Mouse (Mus musculus): ENCODE data around the gene Prss43. TPM values are rescaled to one million over a fixed set of nuclear protein-coding genes. Genes with fewer than 3 reads are reported as not detected.
"Not testable (repeated sequence)": the region's sequence is repeated elsewhere in the genome, so short reads cannot be mapped to it uniquely, and the experiment has no call there.

The Prss43 gene
- total and polyA plus RNA-seq, 3 experiments: not detected

DNA sequence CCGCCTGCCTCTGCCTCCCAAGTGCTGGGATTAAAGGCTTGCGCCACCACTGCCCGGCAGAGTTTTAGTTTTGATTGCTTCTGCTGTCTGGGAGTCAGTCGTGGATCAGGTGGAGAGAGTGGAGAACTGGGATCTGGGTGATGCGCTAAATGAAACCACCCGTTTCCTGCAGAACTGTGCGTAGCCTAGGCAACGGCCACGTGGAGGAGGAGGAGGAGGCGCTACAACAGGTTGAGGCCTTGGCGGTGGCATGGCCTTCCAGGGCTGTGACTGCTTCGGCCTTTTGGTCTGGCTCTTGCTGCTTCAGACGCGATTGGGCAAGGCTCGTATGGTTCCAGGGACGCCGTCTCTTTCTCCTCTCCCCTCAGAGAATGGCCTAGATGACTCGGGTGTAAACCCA is 12.7 kb upstream of the Prss43 start, which contains the start of gene Prss44:
Prss44 (plus strand) TSS at position 206 of the 400 bp plus-strand sequence.
- dilution Hi-C loops (cut with MboI; ENCODE audit: extremely low pct_ligation_motif_present, extremely low pct_unique_long_range_greater_than_20kb, low sequenced_read_pairs) (no loop called here), in situ Hi-C loops (cut with MboI; ENCODE audit: low pct_ligation_motif_present, low pct_unique_long_range_greater_than_20kb, low sequenced_read_pairs) (no loop called here)
- H3K9me3 ChIP-seq (replicated peaks; ENCODE audit: low read length): no peaks in the 10 kb centered on the region
- H3K27me3 ChIP-seq (replicated peaks): peaks cover 3% of the 10 kb centered on the region
- H3K27ac ChIP-seq (ENCODE audit: insufficient read depth, low read depth): no peak within 1 kb of the TSS
- peak within 1 kb of the TSS in 1 of 3 experiments; percentile 26 for H3K4me3 ChIP-seq (replicated peaks in 1 of 3; ENCODE audit: low read depth in 2 of 3, low read length in 2 of 3, poor library complexity in 1 of 3)
- TF ChIP-seq ELF1 (IDR thresholded peaks at IDR 0.05; ENCODE audit: low read depth, low read length) (no peak), RCOR1 (conservative IDR thresholded peaks at IDR 0.05; ENCODE audit: low read depth, low read length) (no peak), TBP (conservative IDR thresholded peaks at IDR 0.05; ENCODE audit: low read depth, low read length) (no peak), USF2 (conservative IDR thresholded peaks at IDR 0.05; ENCODE audit: low read depth, low read length) (no peak), SIN3A (IDR thresholded peaks at IDR 0.05; ENCODE audit: low read length) (no peak), NRF1 (IDR thresholded peaks at IDR 0.05; ENCODE audit: low read depth, low read length) (no peak), POLR2AphosphoS2 (IDR thresholded peaks at IDR 0.05; ENCODE audit: low read depth, low read length) (no peak), PAX5 (IDR thresholded peaks at IDR 0.05; ENCODE audit: low read length) (no peak)
- no peaks in the 10 kb centered on the region for H3K79me2 ChIP-seq (replicated peaks; ENCODE audit: control insufficient read depth, extremely low read depth, insufficient read depth, poor library complexity, severe bottlenecking)
- no peaks in the 10 kb centered on the region for H3K36me3 ChIP-seq (replicated peaks in 1 of 2; ENCODE audit: control insufficient read depth in 1 of 2, insufficient read depth in 1 of 2, low read length in 1 of 2)
- peaks cover 0 to 3% of the 10 kb centered on the region in 2 experiments; a peak in 2 of 4 replicates for H3K4me1 ChIP-seq (ENCODE audit: control insufficient read depth in 1 of 2, insufficient read depth in 2 of 2)
- no peak within 1 kb of the TSS for H3K9ac ChIP-seq (ENCODE audit: insufficient read depth, low read depth)
- H3K4me2 ChIP-seq (ENCODE audit: insufficient read depth, low read depth, poor library complexity, severe bottlenecking): no peak within 1 kb of the TSS
- DNase-seq (ENCODE audit: extremely low read depth): no peak

DNA sequence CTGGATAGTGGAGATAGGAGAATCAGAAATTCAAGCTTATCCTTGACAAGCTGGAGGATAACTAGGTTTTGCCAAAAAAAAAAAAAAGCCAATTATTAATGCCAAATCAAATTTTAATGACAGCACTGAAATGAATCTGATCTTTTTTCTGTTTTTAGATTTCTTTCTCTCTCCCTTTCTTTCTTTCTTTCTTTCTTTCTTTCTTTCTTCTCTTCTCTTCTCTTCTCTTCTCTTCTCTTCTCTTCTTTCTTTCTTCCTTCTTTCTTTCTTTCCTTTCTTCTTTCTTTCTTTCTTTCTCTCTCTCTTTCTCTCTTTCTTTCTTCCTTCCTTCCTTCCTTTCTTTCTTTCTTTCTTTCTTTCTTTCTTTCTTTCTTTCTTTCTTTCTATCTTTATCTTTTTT is 5.9 kb upstream of the Prss43 start:
- H3K4me3 ChIP-seq (replicated peaks in 1 of 3; ENCODE audit: low read depth in 2 of 3, low read length in 2 of 3, poor library complexity in 1 of 3); H3K4me2 ChIP-seq (ENCODE audit: insufficient read depth, low read depth, poor library complexity, severe bottlenecking); H3K36me3 ChIP-seq (replicated peaks in 1 of 2; ENCODE audit: control insufficient read depth in 1 of 2, insufficient read depth in 1 of 2, low read length in 1 of 2); H3K4me1 ChIP-seq (ENCODE audit: control insufficient read depth in 1 of 2, insufficient read depth in 2 of 2); H3K9ac ChIP-seq (ENCODE audit: insufficient read depth, low read depth); in situ Hi-C loops (cut with MboI; ENCODE audit: low pct_ligation_motif_present, low pct_unique_long_range_greater_than_20kb, low sequenced_read_pairs); H3K27ac ChIP-seq (ENCODE audit: insufficient read depth, low read depth); DNase-seq (ENCODE audit: extremely low read depth); dilution Hi-C loops (cut with MboI; ENCODE audit: extremely low pct_ligation_motif_present, extremely low pct_unique_long_range_greater_than_20kb, low sequenced_read_pairs); H3K9me3 ChIP-seq (replicated peaks; ENCODE audit: low read length); H3K79me2 ChIP-seq (replicated peaks; ENCODE audit: control insufficient read depth, extremely low read depth, insufficient read depth, poor library complexity, severe bottlenecking): not testable (repeated sequence)
- H3K27me3 ChIP-seq (replicated peaks): peaks cover 14% of the 10 kb centered on the region

- H3K27ac ChIP-seq (ENCODE audit: insufficient read depth, low read depth): no peak overlapping the region
- no peaks in the 10 kb centered on the region for H3K9me3 ChIP-seq (replicated peaks; ENCODE audit: low read length)
- H3K4me1 ChIP-seq (ENCODE audit: control insufficient read depth in 1 of 2, insufficient read depth in 2 of 2): peaks cover 2 to 12% of the 10 kb centered on the region in 2 experiments; a peak in 3 of 4 replicates
- no peak for DNase-seq (ENCODE audit: extremely low read depth)
- no peak overlapping the region for H3K9ac ChIP-seq (ENCODE audit: insufficient read depth, low read depth)
- H3K4me3 ChIP-seq (replicated peaks in 1 of 3; ENCODE audit: low read depth in 2 of 3, low read length in 2 of 3, poor library complexity in 1 of 3): no peak overlapping the region
- dilution Hi-C loops (cut with MboI; ENCODE audit: extremely low pct_ligation_motif_present, extremely low pct_unique_long_range_greater_than_20kb, low sequenced_read_pairs) (no loop called here), in situ Hi-C loops (cut with MboI; ENCODE audit: low pct_ligation_motif_present, low pct_unique_long_range_greater_than_20kb, low sequenced_read_pairs) (no loop called here)
- H3K4me2 ChIP-seq (ENCODE audit: insufficient read depth, low read depth, poor library complexity, severe bottlenecking): no peak overlapping the region
- H3K27me3 ChIP-seq (replicated peaks): peaks cover 14% of the 10 kb centered on the region
- no peaks in the 10 kb centered on the region for H3K36me3 ChIP-seq (replicated peaks in 1 of 2; ENCODE audit: control insufficient read depth in 1 of 2, insufficient read depth in 1 of 2, low read length in 1 of 2)
- TF ChIP-seq MEF2A (IDR thresholded peaks at IDR 0.05; ENCODE audit: borderline replicate concordance, low read depth, low read length): no peak
- no peak for TF ChIP-seq RCOR1 (conservative IDR thresholded peaks at IDR 0.05; ENCODE audit: low read depth, low read length)
- no peak for TF ChIP-seq TBP (conservative IDR thresholded peaks at IDR 0.05; ENCODE audit: low read depth, low read length)
- no peak for TF ChIP-seq POLR2A (IDR thresholded peaks at IDR 0.05; ENCODE audit: low read depth, low read length)
- TF ChIP-seq GABPA (IDR thresholded peaks at IDR 0.05; ENCODE audit: insufficient replicate concordance, low read depth, low read length): no peak
- no peak for TF ChIP-seq CHD2 (IDR thresholded peaks at IDR 0.05; ENCODE audit: low read length)
- no peak for TF ChIP-seq NELFE (IDR thresholded peaks at IDR 0.05; ENCODE audit: low read depth, low read length)
- no peak for TF ChIP-seq JUN (IDR thresholded peaks at IDR 0.05; ENCODE audit: insufficient read depth, low read depth, low read length)
- no peak for TF ChIP-seq ZNF384 (IDR thresholded peaks at IDR 0.05; ENCODE audit: low read depth, low read length)
- TF ChIP-seq POLR2AphosphoS2 (IDR thresholded peaks at IDR 0.05; ENCODE audit: low read depth, low read length): no peak
- no peak for TF ChIP-seq CTCF (conservative IDR thresholded peaks at IDR 0.05 in 1 of 2, IDR thresholded peaks at IDR 0.05 in 1 of 2; ENCODE audit: low read depth in 2 of 2, low read length in 2 of 2)
- no peak for TF ChIP-seq USF1 (IDR thresholded peaks at IDR 0.05; ENCODE audit: low read depth, low read length)
- TF ChIP-seq JUND (conservative IDR thresholded peaks at IDR 0.05; ENCODE audit: low read depth, low read length): no peak
- TF ChIP-seq UBTF (IDR thresholded peaks at IDR 0.05; ENCODE audit: low read depth, low read length): no peak
- TF ChIP-seq PAX5 (IDR thresholded peaks at IDR 0.05; ENCODE audit: low read length): no peak
- H3K79me2 ChIP-seq (replicated peaks; ENCODE audit: control insufficient read depth, extremely low read depth, insufficient read depth, poor library complexity, severe bottlenecking): no peaks in the 10 kb centered on the region
Measured at GRCm38 (mm10) chr9:110821436-110821835, 5.1 kb upstream of the Prss43 start.

All from CH12.LX (cell line).